Mouse (Mus musculus): ENCODE results near the gene Ttyh1. TPM values are rescaled to one million over a fixed set of nuclear protein-coding genes. Genes with fewer than 3 reads are reported as not detected.

Gene Ttyh1
- polyA plus RNA-seq, 1 experiment from 2014 or later: 1.2 TPM

- Histone ChIP-seq H3K4me1 (replicated peaks) (peaks cover 3% of the 10 kb centered on the region; the same call in 1 of the 2 replicates), H3K9me3 (replicated peaks) (no peaks in the 10 kb centered on the region), H3K9ac (no peak overlapping the region), H3K27me3 (no peaks in the 10 kb centered on the region), H3K4me3 (no peak overlapping the region), H3K27ac (no peak overlapping the region), H3K36me3 (no peaks in the 10 kb centered on the region), H3K4me2 (no peak overlapping the region)
- 23% methylated on average over 8 of the region's 8 CpGs for WGBS
- no peak for ATAC-seq (replicated peaks; ENCODE audit: insufficient number of reproducible peaks, insufficient read depth, low FRiP score, low read depth)
These were observed 28.0 kb upstream of the Ttyh1 start for GRCm38 (mm10) chr7:4091170-4091569.

GRCm38 (mm10) chr7:4098301-4098700, 20.9 kb upstream of the Ttyh1 start:
- Histone ChIP-seq H3K36me3 (no peaks in the 10 kb centered on the region), H3K27ac (no peak overlapping the region), H3K9me3 (replicated peaks) (no peaks in the 10 kb centered on the region), H3K4me1 (replicated peaks) (no peaks in the 10 kb centered on the region), H3K4me2 (no peak overlapping the region), H3K9ac (no peak overlapping the region), H3K4me3 (no peak overlapping the region), H3K27me3 (no peaks in the 10 kb centered on the region)
- WGBS: 71% methylated on average over 2 of the region's 2 CpGs
- ATAC-seq (replicated peaks; ENCODE audit: insufficient number of reproducible peaks, insufficient read depth, low FRiP score, low read depth): no peak

- no peak overlapping the region for H3K4me2 ChIP-seq
- no peaks in the 10 kb centered on the region for H3K27me3 ChIP-seq
- no peaks in the 10 kb centered on the region for H3K4me1 ChIP-seq (replicated peaks)
- H3K36me3 ChIP-seq: no peaks in the 10 kb centered on the region
- WGBS: 72% methylated on average over 2 of the region's 2 CpGs
- no peaks in the 10 kb centered on the region for H3K9me3 ChIP-seq (replicated peaks)
- H3K4me3 ChIP-seq: no peak overlapping the region
- H3K9ac ChIP-seq: no peak overlapping the region
- no peak for ATAC-seq (replicated peaks; ENCODE audit: insufficient number of reproducible peaks, insufficient read depth, low FRiP score, low read depth)
- H3K27ac ChIP-seq: no peak overlapping the region
These were observed 20.4 kb upstream of the Ttyh1 start for GRCm38 (mm10) chr7:4098832-4099231.

GRCm38 (mm10) chr7:4101144-4101543, 18.1 kb upstream of the Ttyh1 start:
- Histone ChIP-seq H3K36me3 (no peaks in the 10 kb centered on the region), H3K9me3 (replicated peaks) (no peaks in the 10 kb centered on the region)
- 83% methylated on average over 5 of the region's 5 CpGs for WGBS

GRCm38 (mm10) chr7:4103411-4103810, 15.8 kb upstream of the Ttyh1 start:
- WGBS: 14% methylated on average over 4 of the region's 4 CpGs
- no peaks in the 10 kb centered on the region for H3K9me3 ChIP-seq (replicated peaks)
- ATAC-seq (replicated peaks; ENCODE audit: insufficient number of reproducible peaks, insufficient read depth, low FRiP score, low read depth): no peak

More at GRCm38 (mm10) chr7:4101144-4101543, 18.1 kb upstream of the Ttyh1 start:
- no peak overlapping the region for H3K4me3 ChIP-seq
- no peaks in the 10 kb centered on the region for H3K4me1 ChIP-seq (replicated peaks)
- H3K27ac ChIP-seq: no peak overlapping the region
- no peak for ATAC-seq (replicated peaks; ENCODE audit: insufficient number of reproducible peaks, insufficient read depth, low FRiP score, low read depth)
- H3K27me3 ChIP-seq: no peaks in the 10 kb centered on the region
- H3K9ac ChIP-seq: no peak overlapping the region
- H3K4me2 ChIP-seq: no peak overlapping the region

GRCm38 (mm10) chr7:4111766-4112165, 7.4 kb upstream of the Ttyh1 start:
- Histone ChIP-seq H3K36me3 (no peaks in the 10 kb centered on the region), H3K27ac (no peak overlapping the region), H3K4me1 (replicated peaks) (peaks cover 12% of the 10 kb centered on the region), H3K4me2 (no peak overlapping the region), H3K27me3 (no peaks in the 10 kb centered on the region; the same call in 1 of the 2 replicates), H3K9me3 (replicated peaks) (no peaks in the 10 kb centered on the region), H3K9ac (no peak overlapping the region), H3K4me3 (no peak overlapping the region)
- WGBS: 63% methylated on average over 3 of the region's 3 CpGs
- ATAC-seq (replicated peaks; ENCODE audit: insufficient number of reproducible peaks, insufficient read depth, low FRiP score, low read depth): no peak

More at GRCm38 (mm10) chr7:4103411-4103810, 15.8 kb upstream of the Ttyh1 start:
- no peaks in the 10 kb centered on the region for H3K36me3 ChIP-seq
- H3K27ac ChIP-seq: no peak overlapping the region
- no peaks in the 10 kb centered on the region for H3K27me3 ChIP-seq
- H3K4me1 ChIP-seq (replicated peaks): no peaks in the 10 kb centered on the region
- H3K4me3 ChIP-seq: no peak overlapping the region
- no peak overlapping the region for H3K9ac ChIP-seq
- H3K4me2 ChIP-seq: no peak overlapping the region

GRCm38 (mm10) chr7:4117050-4117814, 2.0 kb upstream of the Ttyh1 start:
- Histone ChIP-seq H3K4me1 (replicated peaks) (peaks cover 10% of the 10 kb centered on the region), H3K36me3 (no peaks in the 10 kb centered on the region), H3K4me3 (no peak overlapping the region), H3K9ac (no peak overlapping the region), H3K27me3 (peaks cover 46% of the 10 kb centered on the region), H3K27ac (no peak overlapping the region), H3K9me3 (replicated peaks) (no peaks in the 10 kb centered on the region), H3K4me2 (no peak overlapping the region)
- 62% methylated on average over 8 of the region's 8 CpGs for WGBS
- ATAC-seq (replicated peaks; ENCODE audit: insufficient number of reproducible peaks, insufficient read depth, low FRiP score, low read depth): no peak

GRCm38 (mm10) chr7:4119976-4120921, 1.0 kb downstream of the Ttyh1 start:
- Histone ChIP-seq H3K4me1 (replicated peaks) (peaks cover 14% of the 10 kb centered on the region), H3K4me3 (peak overlapping the region; percentile 48), H3K27me3 (peaks cover 54% of the 10 kb centered on the region), H3K4me2 (peak overlapping the region; percentile 75), H3K27ac (no peak overlapping the region), H3K9ac (no peak overlapping the region), H3K36me3 (no peaks in the 10 kb centered on the region), H3K9me3 (replicated peaks) (no peaks in the 10 kb centered on the region)
- 19% methylated on average over 19 of the region's 19 CpGs for WGBS
- no peak for ATAC-seq (replicated peaks; ENCODE audit: insufficient number of reproducible peaks, insufficient read depth, low FRiP score, low read depth)

GRCm38 (mm10) chr7:4122076-4122768, 3.0 kb downstream of the Ttyh1 start:
- H3K4me3 ChIP-seq: no peak overlapping the region
- WGBS: 50% methylated on average over 11 of the region's 11 CpGs
- no peak for ATAC-seq (replicated peaks; ENCODE audit: insufficient number of reproducible peaks, insufficient read depth, low FRiP score, low read depth)
- H3K27ac ChIP-seq: no peak overlapping the region
- H3K36me3 ChIP-seq: no peaks in the 10 kb centered on the region
- no peaks in the 10 kb centered on the region for H3K9me3 ChIP-seq (replicated peaks)
- peaks cover 54% of the 10 kb centered on the region for H3K27me3 ChIP-seq
- peaks cover 14% of the 10 kb centered on the region for H3K4me1 ChIP-seq (replicated peaks)
- H3K4me2 ChIP-seq: no peak overlapping the region
- no peak overlapping the region for H3K9ac ChIP-seq

GRCm38 (mm10) chr7:4122783-4123182, 3.6 kb downstream of the Ttyh1 start:
- no peak for ATAC-seq (replicated peaks; ENCODE audit: insufficient number of reproducible peaks, insufficient read depth, low FRiP score, low read depth)
- Histone ChIP-seq H3K4me3 (no peak overlapping the region), H3K4me2 (no peak overlapping the region), H3K9me3 (replicated peaks) (no peaks in the 10 kb centered on the region), H3K27ac (no peak overlapping the region), H3K27me3 (peaks cover 49% of the 10 kb centered on the region), H3K36me3 (no peaks in the 10 kb centered on the region), H3K9ac (no peak overlapping the region), H3K4me1 (replicated peaks) (peaks cover 14% of the 10 kb centered on the region)
- WGBS: 77% methylated on average over 10 of the region's 10 CpGs

- Histone ChIP-seq H3K27me3 (peaks cover 39% of the 10 kb centered on the region), H3K36me3 (no peaks in the 10 kb centered on the region), H3K9me3 (replicated peaks) (no peaks in the 10 kb centered on the region), H3K9ac (no peak overlapping the region), H3K27ac (no peak overlapping the region), H3K4me3 (no peak overlapping the region), H3K4me2 (no peak overlapping the region), H3K4me1 (replicated peaks) (peaks cover 15% of the 10 kb centered on the region)
- 67% methylated on average over 1 of the region's 1 CpGs for WGBS
- no peak; the same call in 1 of the 2 replicates for ATAC-seq (replicated peaks; ENCODE audit: insufficient number of reproducible peaks, insufficient read depth, low FRiP score, low read depth)
These were observed 4.5 kb downstream of the Ttyh1 start for GRCm38 (mm10) chr7:4123732-4124131.

Measured in heart, embryonic 15.5 days (tissue).